Mouse (Mus musculus) midbrain, embryonic 15.5 days (tissue): ENCODE results near the gene Trpm7. TPM values are rescaled to one million over a fixed set of nuclear protein-coding genes. Genes with fewer than 3 reads are reported as not detected.
A peak's percentile ranks its signal among the peaks of the same experiment; 100 is the strongest.
"Not testable (repeated sequence)": the region's sequence is repeated elsewhere in the genome, so short reads cannot be mapped to it uniquely, and the experiment has no call there.

Experiments used
- ATAC-seq: fragments of 200-750 bp; cut with Nextera tagmentation; replicated peaks from 2 replicates; pipeline ENCODE4 v1.8.0; 2017; ENCODE audit warnings: moderate TSS enrichment
- H3K27ac ChIP-seq: fragments of 300-500 bp; sonication (generic); 2 replicates; pipeline ENCODE4 v1.5.1; 2015; ENCODE audit warnings: mild to moderate bottlenecking, inconsistent platforms
- H3K27me3 ChIP-seq: fragments of 300-500 bp; sonication (generic); replicated peaks from 2 replicates; pipeline ENCODE4 v1.6.1; 2015; ENCODE audit warnings: inconsistent platforms
- H3K36me3 ChIP-seq: fragments of 300-500 bp; sonication (generic); replicated peaks from 2 replicates; pipeline ENCODE4 v1.6.1; 2015; ENCODE audit warnings: inconsistent platforms
- H3K4me1 ChIP-seq: fragments of 300-500 bp; sonication (generic); 2 replicates; pipeline ENCODE4 v1.6.1; 2015; ENCODE audit warnings: inconsistent platforms
- H3K4me2 ChIP-seq: fragments of 300-500 bp; sonication (generic); 2 replicates; pipeline ENCODE4 v1.6.1; 2015; ENCODE audit warnings: inconsistent platforms, mild to moderate bottlenecking, moderate library complexity
- H3K4me3 ChIP-seq: fragments of 300-500 bp; sonication (generic); 2 replicates; pipeline ENCODE4 v1.5.1; 2015; ENCODE audit warnings: mild to moderate bottlenecking, inconsistent platforms
- H3K9ac ChIP-seq: fragments of 300-500 bp; sonication (generic); 2 replicates; pipeline ENCODE4 v1.6.1; 2015; ENCODE audit warnings: mild to moderate bottlenecking, inconsistent platforms
- H3K9me3 ChIP-seq: fragments of 300-500 bp; sonication (generic); 2 replicates; pipeline ENCODE4 v1.6.1; 2016; ENCODE audit warnings: inconsistent platforms
- WGBS: fragments of 180-500 bp; shearing (Covaris S2); methylation state at CpG from one replicate; pipeline ENCODE4 v1.1.7; 2015; ENCODE audit warnings: mixed read lengths; 5-methylcytosine and 5-hydroxymethylcytosine counted together
- polyA plus RNA-seq: library from polyadenylated mRNA; unstranded; fragments of >200 nt; fragmentation: Nextera tagmentation; extraction: Ambion mirVana; gene quantifications from 2 replicates; pipeline ENCODE4 v1.2.1, GENCODE M21; 2015

The Trpm7 gene
- polyA plus RNA-seq, 1 experiment from 2014 or later, result 40.0 TPM

GRCm38 (mm10) chr2:126882711-126883110, 6.7 kb upstream of the Trpm7 start:
- WGBS, result 75% methylated on average over 2 of the region's 2 CpGs
- not testable (repeated sequence) for H3K9me3 ChIP-seq, H3K27ac ChIP-seq, H3K4me3 ChIP-seq, H3K4me2 ChIP-seq, H3K9ac ChIP-seq, H3K4me1 ChIP-seq, H3K27me3 ChIP-seq, ATAC-seq, H3K36me3 ChIP-seq

GRCm38 (mm10) chr2:126877991-126878390, 2.0 kb upstream of the Trpm7 start:
- H3K27me3 ChIP-seq, result no peaks in the 10 kb centered on the region
- no peak overlapping the region for H3K4me2 ChIP-seq
- no peak for ATAC-seq
- 98% methylated on average over 1 of the region's 1 CpGs for WGBS
- H3K27ac ChIP-seq, result no peak overlapping the region
- peaks cover 17% of the 10 kb centered on the region for H3K4me1 ChIP-seq
- no peaks in the 10 kb centered on the region for H3K9me3 ChIP-seq
- H3K4me3 ChIP-seq, result no peak overlapping the region
- H3K36me3 ChIP-seq, result no peaks in the 10 kb centered on the region
- no peak overlapping the region for H3K9ac ChIP-seq

GRCm38 (mm10) chr2:126875516-126875835, 554 bp downstream of the Trpm7 start:
- under 1% methylated on average over 18 of the region's 18 CpGs for WGBS
- no peaks in the 10 kb centered on the region for H3K9me3 ChIP-seq
- H3K4me3 ChIP-seq, result peak overlapping the region; percentile 85
- no peaks in the 10 kb centered on the region for H3K36me3 ChIP-seq
- H3K4me2 ChIP-seq, result peak overlapping the region; percentile 73
- no peaks in the 10 kb centered on the region for H3K27me3 ChIP-seq
- H3K9ac ChIP-seq, result peak overlapping the region; percentile 91
- H3K27ac ChIP-seq, result peak overlapping the region; percentile 93
- peaks cover 17% of the 10 kb centered on the region for H3K4me1 ChIP-seq
- peak; percentile 74 for ATAC-seq

- Histone ChIP-seq H3K4me1 (peaks cover 17% of the 10 kb centered on the region), H3K4me2 (peak overlapping the region; percentile 73), H3K4me3 (peak overlapping the region; percentile 85), H3K27ac (peak overlapping the region; percentile 93), H3K36me3 (no peaks in the 10 kb centered on the region), H3K27me3 (no peaks in the 10 kb centered on the region), H3K9me3 (no peaks in the 10 kb centered on the region), H3K9ac (peak overlapping the region; percentile 91)
- ATAC-seq, result no peak
- WGBS, result 29% methylated on average over 13 of the region's 13 CpGs
Observed at GRCm38 (mm10) chr2:126874809-126875515, 1.1 kb downstream of the Trpm7 start.

- no peak overlapping the region for H3K9ac ChIP-seq
- no peaks in the 10 kb centered on the region for H3K27me3 ChIP-seq
- H3K9me3 ChIP-seq, result no peaks in the 10 kb centered on the region
- H3K27ac ChIP-seq, result no peak overlapping the region
- no peak overlapping the region for H3K4me2 ChIP-seq
- 85% methylated on average over 1 of the region's 1 CpGs for WGBS
- H3K36me3 ChIP-seq, result no peaks in the 10 kb centered on the region
- H3K4me3 ChIP-seq, result no peak overlapping the region
- no peak for ATAC-seq
- H3K4me1 ChIP-seq, result no peaks in the 10 kb centered on the region
Observed at GRCm38 (mm10) chr2:126866301-126866700, 9.7 kb downstream of the Trpm7 start.

- ATAC-seq, result no peak
- H3K4me1 ChIP-seq, result no peaks in the 10 kb centered on the region
- H3K9me3 ChIP-seq, result no peaks in the 10 kb centered on the region
- no peaks in the 10 kb centered on the region for H3K36me3 ChIP-seq
- H3K27ac ChIP-seq, result no peak overlapping the region
- H3K4me2 ChIP-seq, result no peak overlapping the region
- H3K4me3 ChIP-seq, result no peak overlapping the region
- no peaks in the 10 kb centered on the region for H3K27me3 ChIP-seq
- 94% methylated on average over 10 of the region's 10 CpGs for WGBS
- no peak overlapping the region for H3K9ac ChIP-seq
Observed at GRCm38 (mm10) chr2:126865501-126866199, 10.4 kb downstream of the Trpm7 start.

GRCm38 (mm10) chr2:126865026-126865425, 11.0 kb downstream of the Trpm7 start:
- no peak for ATAC-seq
- no peak overlapping the region for H3K4me2 ChIP-seq
- H3K9ac ChIP-seq, result no peak overlapping the region
- WGBS, result 99% methylated on average over 3 of the region's 3 CpGs
- no peaks in the 10 kb centered on the region for H3K36me3 ChIP-seq
- H3K4me1 ChIP-seq, result no peaks in the 10 kb centered on the region
- no peak overlapping the region for H3K4me3 ChIP-seq
- no peak overlapping the region for H3K27ac ChIP-seq
- no peaks in the 10 kb centered on the region for H3K9me3 ChIP-seq
- no peaks in the 10 kb centered on the region for H3K27me3 ChIP-seq

GRCm38 (mm10) chr2:126844751-126845150, 31.3 kb downstream of the Trpm7 start:
- Histone ChIP-seq H3K9me3 (no peaks in the 10 kb centered on the region), H3K27ac (no peak overlapping the region), H3K4me1 (no peaks in the 10 kb centered on the region), H3K9ac (no peak overlapping the region), H3K4me3 (no peak overlapping the region), H3K4me2 (no peak overlapping the region), H3K27me3 (no peaks in the 10 kb centered on the region), H3K36me3 (peaks cover 21% of the 10 kb centered on the region)
- WGBS, result 89% methylated on average over 4 of the region's 4 CpGs
- no peak for ATAC-seq

- WGBS, result 92% methylated on average over 5 of the region's 5 CpGs
- Histone ChIP-seq H3K36me3 (peaks cover 31% of the 10 kb centered on the region), H3K27ac (no peak overlapping the region), H3K9ac (no peak overlapping the region), H3K27me3 (no peaks in the 10 kb centered on the region), H3K4me3 (no peak overlapping the region), H3K4me1 (no peaks in the 10 kb centered on the region), H3K9me3 (no peaks in the 10 kb centered on the region), H3K4me2 (no peak overlapping the region)
- no peak for ATAC-seq
Observed at GRCm38 (mm10) chr2:126838848-126839247, 37.2 kb downstream of the Trpm7 start.

GRCm38 (mm10) chr2:126817414-126817813, 58.6 kb downstream of the Trpm7 start:
- no peak for ATAC-seq
- H3K9ac ChIP-seq, result no peak overlapping the region
- 91% methylated on average over 2 of the region's 2 CpGs for WGBS
- peaks cover 14% of the 10 kb centered on the region; the same call in 1 of the 2 replicates for H3K36me3 ChIP-seq
- no peaks in the 10 kb centered on the region for H3K27me3 ChIP-seq
- no peak overlapping the region for H3K27ac ChIP-seq
- no peaks in the 10 kb centered on the region for H3K4me1 ChIP-seq
- no peak overlapping the region for H3K4me2 ChIP-seq
- H3K9me3 ChIP-seq, result no peaks in the 10 kb centered on the region
- no peak overlapping the region for H3K4me3 ChIP-seq

GRCm38 (mm10) chr2:126816644-126817347, 59.2 kb downstream of the Trpm7 start:
- Histone ChIP-seq H3K27ac (no peak overlapping the region), H3K4me3 (no peak overlapping the region), H3K9ac (no peak overlapping the region), H3K4me1 (no peaks in the 10 kb centered on the region), H3K36me3 (peaks cover 15% of the 10 kb centered on the region), H3K4me2 (no peak overlapping the region), H3K9me3 (no peaks in the 10 kb centered on the region), H3K27me3 (no peaks in the 10 kb centered on the region)
- WGBS, result 91% methylated on average over 4 of the region's 4 CpGs
- no peak for ATAC-seq

GRCm38 (mm10) chr2:126815822-126816221, 60.2 kb downstream of the Trpm7 start:
- H3K4me3 ChIP-seq, result no peak overlapping the region
- no peaks in the 10 kb centered on the region for H3K9me3 ChIP-seq
- no peak overlapping the region for H3K27ac ChIP-seq
- 49% methylated on average over 1 of the region's 1 CpGs for WGBS
- H3K27me3 ChIP-seq, result no peaks in the 10 kb centered on the region
- no peaks in the 10 kb centered on the region for H3K4me1 ChIP-seq
- no peak overlapping the region for H3K9ac ChIP-seq
- ATAC-seq, result no peak
- H3K36me3 ChIP-seq, result peaks cover 24% of the 10 kb centered on the region
- H3K4me2 ChIP-seq, result no peak overlapping the region
